In genomic region chr3:127376901-127377460, GRCm38 (mm10) we compare ENCODE assay signal across 21 mouse cellular contexts.
DNase-seq lines count a peak whose midpoint lies in the region; ATAC-seq and TF ChIP-seq lines count a peak whose summit lies in the region.
"Had no signal": no experiment of that assay in that cellular context is flagged by ENCODE, and none has a peak within 500 bp of the region (broad histone marks: within the 10 kb centered on the region; RNA-seq: fewer than 3 reads in every experiment).

No protein-coding gene starts in this region.

- no peaks in the 10 kb centered on the region for H3K9me3 ChIP-seq in forebrain, embryonic 15.5 days
- H3K9me3 ChIP-seq in forebrain, embryonic 12.5 days, result no peaks in the 10 kb centered on the region
- no peaks in the 10 kb centered on the region for H3K9me3 ChIP-seq in midbrain, embryonic 16.5 days (replicated peaks; ENCODE audit: control insufficient read depth, low read length, poor library complexity, severe bottlenecking)
- H3K9me3 ChIP-seq in midbrain, postnatal 0 days (ENCODE audit: low read length), result no peaks in the 10 kb centered on the region
- H3K9me3 ChIP-seq: heart, embryonic 15.5 days; liver, embryonic 12.5 days; midbrain, embryonic 13.5 days had no signal

- no peak for DNase-seq in midbrain, postnatal 0 days (ENCODE audit: low spot score)
- DNase-seq in layer of hippocampus, adult 8-10 months (ENCODE audit: low spot score in 2 of 2), result peak; percentile 25 to 33
- peak; percentile 60 for DNase-seq in retina, postnatal 1 day
- DNase-seq in kidney, adult 9 months, result no peak
- no peak for DNase-seq in embryo, embryonic 9.5 days (ENCODE audit: extremely low spot score)
- DNase-seq: cerebellum, adult 8-10 months; kidney, adult 18-20 months; kidney, postnatal 25 days; right cerebral cortex, postnatal 25 days had no signal

- H3K36me3 ChIP-seq in forebrain, embryonic 15.5 days, result no peaks in the 10 kb centered on the region; the same call in 1 of the 2 replicates
- no peaks in the 10 kb centered on the region for H3K36me3 ChIP-seq in forebrain, embryonic 12.5 days (replicated peaks)
- no peaks in the 10 kb centered on the region for H3K36me3 ChIP-seq in midbrain, embryonic 16.5 days (ENCODE audit: control insufficient read depth, insufficient read depth, low read length)
- no peaks in the 10 kb centered on the region for H3K36me3 ChIP-seq in midbrain, postnatal 0 days (ENCODE audit: insufficient read depth, low read length)
- H3K36me3 ChIP-seq: heart, embryonic 15.5 days; liver, embryonic 12.5 days had no signal

- H3K9ac ChIP-seq in forebrain, embryonic 15.5 days (replicated peaks), result no peak overlapping the region
- no peak overlapping the region for H3K9ac ChIP-seq in forebrain, embryonic 12.5 days
- no peak overlapping the region for H3K9ac ChIP-seq in midbrain, embryonic 16.5 days (ENCODE audit: low read depth, low read length)
- H3K9ac ChIP-seq in midbrain, postnatal 0 days (replicated peaks; ENCODE audit: low read length, poor library complexity, severe bottlenecking), result no peak overlapping the region
- H3K9ac ChIP-seq: heart, embryonic 15.5 days; liver, embryonic 12.5 days; lung, embryonic 14.5 days; midbrain, embryonic 13.5 days had no signal

- H3K4me3 ChIP-seq in forebrain, embryonic 15.5 days, result no peak overlapping the region
- H3K4me3 ChIP-seq in forebrain, embryonic 12.5 days (replicated peaks), result no peak overlapping the region
- H3K4me3 ChIP-seq in midbrain, embryonic 16.5 days (ENCODE audit: low read depth, low read length), result no peak overlapping the region
- no peak overlapping the region for H3K4me3 ChIP-seq in midbrain, postnatal 0 days (ENCODE audit: low read depth, low read length)
- H3K4me3 ChIP-seq: heart, embryonic 15.5 days; left cerebral cortex, adult 2 months; liver, embryonic 12.5 days; midbrain, embryonic 13.5 days had no signal

- peak overlapping the region; percentile 53 for H3K27ac ChIP-seq in forebrain, embryonic 15.5 days (replicated peaks)
- no peak overlapping the region for H3K27ac ChIP-seq in forebrain, embryonic 12.5 days
- 0 out of 2 replicates have a peak overlapping the region, but pooled peaks have one; percentile 18 for H3K27ac ChIP-seq in midbrain, embryonic 16.5 days (ENCODE audit: low read length)
- H3K27ac ChIP-seq in midbrain, postnatal 0 days (ENCODE audit: low read depth, low read length), result no peak overlapping the region
- H3K27ac ChIP-seq: heart, embryonic 15.5 days; liver, embryonic 12.5 days; macrophage; midbrain, embryonic 13.5 days; stomach, postnatal 0 days had no signal

- 65% methylated on average over 8 of the region's 8 CpGs for WGBS in forebrain, embryonic 15.5 days
- whole genome bisulfite sequencing in forebrain, embryonic 12.5 days, result 79% methylated on average over 8 of the region's 8 CpGs
- WGBS in midbrain, embryonic 16.5 days, result 80% methylated on average over 8 of the region's 8 CpGs
- WGBS in midbrain, postnatal 0 days, result 79% methylated on average over 8 of the region's 8 CpGs

- H3K4me1 ChIP-seq in forebrain, embryonic 15.5 days, result peaks cover 26% of the 10 kb centered on the region
- peaks cover 17% of the 10 kb centered on the region for H3K4me1 ChIP-seq in forebrain, embryonic 12.5 days
- H3K4me1 ChIP-seq in midbrain, embryonic 16.5 days (ENCODE audit: control insufficient read depth, insufficient read depth, low read length), result peaks cover 10% of the 10 kb centered on the region
- no peaks in the 10 kb centered on the region for H3K4me1 ChIP-seq in midbrain, postnatal 0 days (ENCODE audit: insufficient read depth, low read length)
- H3K4me1 ChIP-seq: heart, embryonic 15.5 days; liver, embryonic 12.5 days had no signal

- no peak for TF ChIP-seq CTCF in midbrain, postnatal 0 days (IDR thresholded peaks at IDR 0.05)

- H3K4me2 ChIP-seq in forebrain, embryonic 15.5 days (replicated peaks), result no peak overlapping the region
- H3K4me2 ChIP-seq in forebrain, embryonic 12.5 days, result no peak overlapping the region
- no peak overlapping the region for H3K4me2 ChIP-seq in midbrain, embryonic 16.5 days (ENCODE audit: low read length)
- H3K4me2 ChIP-seq in midbrain, postnatal 0 days (ENCODE audit: low read depth, low read length, poor library complexity, severe bottlenecking), result no peak overlapping the region
- H3K4me2 ChIP-seq: heart, embryonic 15.5 days; liver, embryonic 12.5 days; lung, embryonic 14.5 days; midbrain, embryonic 13.5 days had no signal

- peak; percentile 68; the same call in 1 of the 2 replicates for ATAC-seq in forebrain, embryonic 15.5 days (replicated peaks)
- ATAC-seq in forebrain, embryonic 12.5 days (ENCODE audit: low FRiP score), result no peak
- ATAC-seq in midbrain, embryonic 16.5 days, result no peak
- ATAC-seq in midbrain, postnatal 0 days (ENCODE audit: low FRiP score), result no peak
- ATAC-seq: activated CD4-positive, CD25-positive, alpha-beta regulatory T cell, adult 4 months; liver, embryonic 12.5 days; midbrain, embryonic 13.5 days; Patski had no signal

- no peaks in the 10 kb centered on the region for H3K27me3 ChIP-seq in forebrain, embryonic 15.5 days
- H3K27me3 ChIP-seq in forebrain, embryonic 12.5 days, result peaks cover 9% of the 10 kb centered on the region; the same call in 1 of the 2 replicates
- no peaks in the 10 kb centered on the region for H3K27me3 ChIP-seq in midbrain, embryonic 16.5 days (ENCODE audit: control insufficient read depth, insufficient read depth, low read depth, low read length)
- H3K27me3 ChIP-seq in midbrain, postnatal 0 days (ENCODE audit: insufficient read depth, low read length), result no peaks in the 10 kb centered on the region
- H3K27me3 ChIP-seq: heart, embryonic 15.5 days; liver, embryonic 12.5 days; midbrain, embryonic 13.5 days; Patski had no signal

Comparison
In these comparisons a context has a peak if more than half of its experiments do, and no peak if none do; other contexts are left out.
1. H3K27ac ChIP-seq: peak in forebrain, embryonic 15.5 days (single experiment) and midbrain, embryonic 16.5 days (single experiment); none in forebrain, embryonic 12.5 days (single experiment) and midbrain, postnatal 0 days (single experiment).
2. DNase-seq: peak in layer of hippocampus, adult 8-10 months (2 of 2) and retina, postnatal 1 day (single experiment); none in midbrain, postnatal 0 days (single experiment), kidney, adult 9 months (single experiment) and embryo, embryonic 9.5 days (single experiment).